Mouse (Mus musculus) C2C12 (cell line): ENCODE measurements around the gene Apba1.

ENCODE experiments used
- CEBPB ChIP-seq: IDR thresholded peaks from one replicate; pipeline ENCODE4 v1.6.1; 2011; ENCODE audit warnings: low read depth, mild to moderate bottlenecking, control low read depth, moderate library complexity
- CTCF ChIP-seq: IDR thresholded peaks from one replicate; pipeline ENCODE4 v1.5.1; 2011; ENCODE audit not compliant: control insufficient read depth, insufficient read depth, insufficient read length
- MAX ChIP-seq: IDR thresholded peaks from one replicate; pipeline ENCODE4 v1.6.1; 2011; ENCODE audit warnings: mild to moderate bottlenecking, control low read depth
- MYOD1 ChIP-seq: IDR thresholded peaks from one replicate; pipeline ENCODE4 v1.6.1; 2011; ENCODE audit warnings: low read depth; ENCODE audit not compliant: control insufficient read depth, insufficient read length
- MYOG ChIP-seq: IDR thresholded peaks from one replicate; pipeline ENCODE4 v1.6.1; 2011; ENCODE audit not compliant: control insufficient read depth, insufficient read length; ENCODE audit errors: extremely low read depth
- USF1 ChIP-seq: IDR thresholded peaks from one replicate; pipeline ENCODE4 v1.6.1; 2011; ENCODE audit warnings: low read depth, mild to moderate bottlenecking, control low read depth, moderate library complexity

- TF ChIP-seq CTCF (no peak), USF1 (no peak), MAX (no peak), CEBPB (no peak), MYOD1 (no peak), MYOG (no peak)
Observed at GRCm38 (mm10) chr19:23858091-23858490, 99.4 kb downstream of the Apba1 start.
